Mouse (Mus musculus) yolk sac, embryonic 10.5 days (tissue): ENCODE data around the gene Cc2d2b.

Experiments used
- DNase-seq: peaks from one replicate; pipeline ENCODE4 v3.0.0-alpha.2; 2017; ENCODE audit warnings: low spot score

The Cc2d2b gene

GRCm38 (mm10) chr19:40760071-40760470 lies 11.5 kb downstream of the Cc2d2b start:
- no peak for DNase-seq

DNA sequence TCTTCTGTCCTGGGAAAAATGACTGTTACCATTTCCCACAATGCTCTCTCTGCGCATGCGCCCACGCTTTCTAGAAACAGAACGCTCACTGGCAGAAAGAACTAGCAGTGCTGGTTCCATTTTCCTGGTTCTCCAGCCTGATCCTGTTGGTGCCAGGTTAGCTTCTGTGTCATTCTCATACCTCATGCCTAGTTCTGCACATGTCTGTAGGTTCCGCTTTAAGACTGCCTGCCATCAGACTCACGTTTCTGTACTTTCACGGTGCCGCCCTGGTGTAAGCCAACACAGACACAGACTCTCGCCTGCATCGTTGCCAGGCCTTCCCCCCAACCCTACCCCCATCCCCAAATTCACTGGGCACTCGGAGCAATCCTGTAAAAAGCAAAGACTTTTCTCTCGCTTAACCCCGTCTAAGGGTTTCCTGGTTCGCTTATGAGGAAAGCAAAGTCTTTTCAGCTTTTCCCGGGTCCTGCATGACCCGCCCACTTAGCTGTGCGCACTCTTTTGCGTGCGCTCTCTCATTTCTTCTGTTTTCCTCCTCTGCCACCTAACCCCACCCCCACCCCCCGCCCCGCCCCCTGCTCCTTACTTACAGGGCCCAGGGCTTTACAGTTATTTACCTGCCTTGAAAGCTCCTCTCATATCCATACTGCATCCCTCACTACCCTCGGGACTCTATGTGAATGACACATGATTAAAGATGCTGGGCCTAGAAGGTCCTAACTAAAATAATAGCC lies 13.6 kb downstream of the Cc2d2b start:
- DNase-seq: no peak

- no peak for DNase-seq
Measured at GRCm38 (mm10) chr19:40767189-40767588, 18.6 kb downstream of the Cc2d2b start.

DNA sequence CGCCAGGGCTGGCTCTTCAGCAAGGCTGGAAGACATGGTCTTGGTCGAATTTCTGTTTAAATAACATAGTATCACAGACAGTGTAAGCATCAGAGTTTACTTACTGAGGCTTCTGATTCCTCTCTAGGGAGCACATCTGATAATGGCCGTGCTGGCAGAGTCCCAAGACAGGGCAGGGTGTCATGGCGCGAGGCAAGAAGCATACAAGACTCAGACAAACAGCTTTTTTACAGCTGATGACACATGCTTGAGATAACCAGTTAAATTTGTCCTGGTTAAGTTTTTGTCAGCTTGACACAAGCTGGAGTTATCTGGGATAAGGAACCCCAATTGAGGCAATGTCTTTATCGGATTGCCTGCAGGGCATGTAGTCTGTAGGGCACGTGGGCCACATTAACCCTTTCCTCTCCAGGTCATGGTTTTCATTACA lies 20.8 kb downstream of the Cc2d2b start:
- DNase-seq: no peak

DNA sequence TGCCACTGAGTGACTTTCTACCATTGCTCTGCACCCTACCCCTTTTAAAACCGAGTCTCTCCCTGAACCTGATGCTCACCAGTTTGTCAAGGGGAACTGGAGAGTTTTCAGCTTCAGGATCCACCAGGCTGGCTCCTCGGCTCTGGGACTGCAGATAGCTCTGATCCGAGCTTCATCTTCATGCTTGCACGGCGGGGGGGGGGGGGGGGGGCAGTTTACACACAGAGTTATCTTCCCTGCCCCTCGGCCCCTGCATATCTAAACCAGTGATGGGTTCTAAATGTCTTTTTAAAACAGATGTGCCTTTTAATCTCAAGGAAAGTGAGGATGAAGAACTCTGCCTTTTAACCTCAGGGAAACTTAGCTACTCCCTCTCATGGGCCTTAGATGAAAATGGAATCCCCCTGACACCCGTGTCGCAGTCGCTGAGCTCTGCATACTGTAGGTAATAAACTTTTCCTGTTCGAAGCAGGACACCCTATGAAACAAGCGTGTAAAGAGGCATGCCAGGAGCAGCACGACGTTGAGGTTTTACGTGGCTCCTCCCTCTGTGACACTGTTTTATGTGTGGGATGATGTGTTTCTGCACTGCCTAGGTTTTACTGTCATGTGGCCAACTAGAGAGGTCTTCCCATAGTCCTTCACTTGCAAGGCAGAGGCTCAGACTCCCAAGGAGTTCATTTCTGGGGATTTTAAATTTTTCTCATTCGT lies 39.6 kb downstream of the Cc2d2b start:
- no peak for DNase-seq

DNA sequence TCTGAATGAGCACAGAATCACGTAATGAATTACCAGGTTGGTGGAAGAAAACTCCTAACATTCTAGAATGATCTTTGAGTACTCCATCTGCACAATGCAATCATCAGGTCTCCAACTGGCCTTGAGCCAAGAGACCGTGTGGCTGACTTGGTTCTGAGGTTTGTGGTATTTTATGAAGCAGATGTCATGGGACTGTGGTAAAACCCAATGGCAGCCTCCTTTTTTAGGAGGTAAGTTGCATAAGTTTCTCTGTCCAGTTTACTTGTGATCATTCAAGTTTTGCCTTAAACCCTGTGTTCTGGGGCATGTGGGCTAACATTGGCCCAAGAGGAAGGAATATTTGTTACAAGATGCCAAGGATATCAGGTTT lies 40.1 kb downstream of the Cc2d2b start:
- no peak for DNase-seq

DNA sequence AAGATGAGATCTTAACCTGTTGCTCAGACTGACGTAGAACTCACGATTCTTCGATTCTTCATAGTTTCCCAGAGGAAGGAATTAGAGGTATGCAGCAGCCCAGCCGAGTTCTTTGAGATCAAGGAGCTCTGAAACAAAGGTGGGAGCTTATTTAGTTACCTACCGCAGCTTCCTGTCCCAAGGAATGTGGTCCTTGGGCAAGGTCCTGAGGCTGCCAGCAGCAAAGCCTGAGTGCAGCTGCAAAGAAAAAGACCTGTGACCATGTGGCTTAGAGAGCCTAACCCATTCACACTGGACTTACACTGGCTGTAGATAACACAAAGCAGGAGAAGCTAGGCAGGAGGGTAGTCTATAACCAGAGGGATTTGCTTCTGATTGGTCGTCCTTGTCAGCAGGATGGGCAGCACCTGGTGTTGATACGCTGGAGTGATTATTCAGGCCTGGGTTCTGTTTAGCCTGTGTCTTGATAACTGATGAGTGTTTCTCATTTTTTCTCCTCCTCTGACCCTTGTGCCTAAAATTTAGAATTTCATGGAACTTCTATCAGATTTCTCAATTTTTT lies 56.7 kb downstream of the Cc2d2b start:
- DNase-seq: no peak

DNA sequence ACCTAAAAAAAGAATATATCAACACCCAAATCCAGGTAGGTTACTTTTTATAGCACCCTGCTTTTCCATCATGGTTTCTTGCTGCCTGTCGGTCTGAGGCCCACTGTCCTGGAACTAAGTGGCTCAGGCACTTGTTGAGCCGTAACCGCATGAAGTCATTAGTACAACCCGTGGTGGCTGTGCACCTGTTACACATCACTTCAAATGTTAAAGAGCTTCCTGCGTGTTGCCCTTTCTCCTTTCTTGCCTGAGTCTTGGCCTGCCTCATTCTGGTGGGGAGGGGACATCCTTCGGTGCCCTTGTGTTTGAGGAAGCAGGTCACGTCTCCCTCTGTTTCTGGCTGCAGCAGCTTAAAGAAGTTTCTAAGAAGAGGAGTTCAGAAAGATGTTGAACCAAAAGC lies 61.3 kb downstream of the Cc2d2b start:
- DNase-seq: no peak

- DNase-seq: no peak
Measured at GRCm38 (mm10) chr19:40811840-40812239, 63.3 kb downstream of the Cc2d2b start.

GRCm38 (mm10) chr19:40812778-40813177 lies 64.2 kb downstream of the Cc2d2b start:
- DNase-seq: no peak

GRCm38 (mm10) chr19:40813385-40813784 lies 64.8 kb downstream of the Cc2d2b start:
- DNase-seq: peak; percentile 16

DNA sequence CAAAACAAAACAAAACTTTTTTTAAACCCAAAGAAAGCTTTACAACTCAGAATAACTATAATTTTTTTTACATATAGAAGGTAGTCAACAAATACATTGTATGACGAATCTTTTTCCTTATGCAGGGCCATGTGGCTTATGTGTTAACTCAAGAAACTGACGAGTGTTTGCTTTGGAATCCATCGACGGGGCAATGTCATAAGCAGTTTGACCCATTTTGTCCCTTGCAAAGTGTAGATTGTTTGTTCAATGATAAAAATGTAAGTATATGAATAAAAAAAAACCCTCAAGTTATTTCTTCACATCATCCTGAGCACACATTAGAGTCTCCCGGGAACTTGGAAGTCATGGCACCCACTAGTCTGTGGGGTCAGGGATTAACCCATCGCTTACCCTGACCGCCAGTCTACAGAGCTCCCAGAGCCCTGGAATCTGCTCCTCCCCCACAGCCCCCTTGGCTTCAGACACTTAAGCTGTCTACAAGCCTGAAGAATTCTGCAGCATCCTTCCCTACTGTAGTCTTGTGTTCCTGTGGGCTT lies 67.2 kb downstream of the Cc2d2b start:
- DNase-seq: no peak

DNA sequence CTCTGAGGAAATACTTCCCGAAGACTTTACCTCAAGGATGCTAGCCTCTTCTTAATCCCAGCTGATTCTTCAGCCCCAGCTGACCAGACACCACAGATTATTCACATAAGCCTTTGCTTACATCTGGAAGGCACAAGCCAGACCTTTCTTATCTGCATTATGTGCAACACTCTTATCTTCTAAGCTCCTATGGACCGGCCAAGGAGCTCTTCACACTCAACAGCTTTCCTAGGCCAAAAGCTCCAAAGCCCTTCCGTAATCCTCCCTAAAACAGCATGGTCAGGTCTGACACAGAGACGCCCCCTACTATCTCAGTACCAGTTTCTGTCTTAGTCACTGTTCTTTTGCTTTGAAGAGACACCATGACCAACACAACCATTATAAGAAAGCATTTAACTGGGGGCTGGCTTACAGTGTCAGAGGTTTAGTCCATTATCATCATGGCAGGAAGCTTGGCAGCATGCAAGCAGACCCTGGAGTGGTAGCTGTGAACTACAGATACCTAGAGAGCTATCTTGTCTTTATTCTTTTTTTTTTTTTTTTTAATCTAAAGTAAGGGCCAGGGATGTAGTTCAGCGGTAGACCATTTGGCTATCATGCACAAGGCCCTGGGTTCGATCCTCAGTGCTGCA lies 69.5 kb downstream of the Cc2d2b start:
- peak; percentile 18 for DNase-seq

DNA sequence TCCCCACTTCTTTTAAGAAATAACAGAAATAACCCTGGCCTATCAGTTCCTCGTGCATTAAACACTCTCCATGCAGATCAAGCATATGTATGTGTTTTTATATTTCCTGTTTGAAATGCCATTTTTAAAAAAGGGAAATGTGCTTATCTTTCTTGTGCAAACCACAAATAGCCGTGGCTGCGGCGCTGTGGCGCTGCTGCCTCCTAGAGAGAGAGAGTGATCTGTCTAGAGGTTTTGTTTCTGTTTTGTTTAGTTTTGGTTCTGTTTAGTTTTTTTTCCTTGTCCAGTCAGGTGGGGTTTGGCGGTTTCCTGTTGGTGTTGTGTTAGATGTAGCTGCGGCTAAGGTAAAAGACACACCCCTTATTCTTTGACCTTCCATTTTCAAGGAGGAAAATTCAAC lies 70.2 kb downstream of the Cc2d2b start:
- no peak for DNase-seq

- DNase-seq: no peak
Measured at GRCm38 (mm10) chr19:40821306-40821825, 72.8 kb downstream of the Cc2d2b start.

DNA sequence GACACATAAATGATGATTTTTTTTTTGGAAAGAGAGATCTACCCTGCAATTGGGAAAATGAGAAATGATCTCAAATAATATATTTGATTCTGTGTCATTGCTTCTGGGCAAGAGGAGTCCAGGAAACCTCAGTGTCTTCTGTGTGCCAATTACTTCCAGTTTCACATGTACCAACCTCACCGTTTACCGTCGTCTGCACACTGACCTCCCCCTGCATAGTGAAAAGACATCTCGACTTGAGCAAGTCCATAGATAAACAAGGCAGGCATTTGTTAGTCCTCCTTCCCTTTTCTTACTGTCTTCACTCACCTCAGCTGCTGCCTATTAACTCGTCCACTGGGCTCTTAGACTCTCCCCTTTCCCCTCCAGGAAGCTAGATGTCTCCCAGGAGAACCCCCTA lies 77.1 kb downstream of the Cc2d2b start:
- DNase-seq: no peak

DNA sequence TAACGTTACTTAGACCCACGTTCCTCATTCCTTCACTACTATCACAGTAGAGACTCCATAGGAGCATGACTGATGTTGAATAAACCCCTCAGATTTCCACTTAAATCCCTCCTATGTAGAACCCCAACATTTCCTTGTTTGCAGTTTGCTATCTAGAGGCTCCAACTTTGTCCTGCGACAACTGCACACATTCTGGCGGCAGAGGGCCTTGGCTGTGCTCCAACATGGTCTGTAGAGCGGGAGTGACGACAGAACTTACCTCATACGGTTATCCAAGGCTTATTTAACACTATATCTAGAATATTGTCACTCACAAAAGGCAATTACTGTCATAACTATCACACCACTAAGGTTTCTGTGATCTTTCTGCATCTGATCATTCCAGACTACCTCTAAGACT lies 78.2 kb downstream of the Cc2d2b start:
- no peak for DNase-seq

GRCm38 (mm10) chr19:40830198-40830597 lies 81.6 kb downstream of the Cc2d2b start:
- no peak for DNase-seq

DNA sequence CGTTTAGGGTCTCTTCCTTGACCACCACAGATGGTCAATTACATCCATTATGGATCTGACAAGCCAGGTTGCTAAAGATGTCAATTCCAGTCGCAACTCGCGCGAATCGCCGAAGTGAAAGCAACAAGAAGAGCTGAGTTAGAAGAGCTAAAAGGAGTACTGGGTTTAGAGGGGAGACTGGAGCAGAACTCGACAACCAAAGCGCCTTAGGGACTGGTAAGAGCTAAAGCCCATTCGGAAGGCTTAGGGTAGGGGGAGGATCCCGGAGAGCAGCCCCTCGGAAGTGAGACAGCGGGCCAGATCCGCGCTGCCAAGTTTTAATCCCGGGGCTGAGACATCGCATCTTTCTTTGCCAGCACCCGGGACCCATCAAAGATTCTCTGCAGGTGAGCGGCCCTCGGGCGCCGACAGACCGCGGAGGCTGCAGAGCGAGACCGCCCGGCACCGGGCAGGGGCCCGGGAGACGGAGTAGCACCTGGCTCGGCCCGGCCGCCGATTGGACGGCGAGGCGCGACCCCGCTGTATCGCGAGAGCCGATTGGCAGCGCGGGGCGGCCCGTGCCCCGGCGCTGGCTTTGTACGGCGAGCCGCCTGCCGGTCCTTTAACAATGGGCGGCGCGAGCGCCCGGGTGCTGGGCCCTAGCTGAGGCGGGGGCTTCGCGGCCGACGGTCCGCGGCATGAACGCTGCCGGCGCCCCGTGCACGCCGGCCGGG lies 82.3 kb downstream of the Cc2d2b start, which contains the start of gene Ccnj:
Gene Ccnj, plus strand, starts transcription at position 577 of the 713 bp plus-strand sequence.
- peak; percentile 92 for DNase-seq

DNA sequence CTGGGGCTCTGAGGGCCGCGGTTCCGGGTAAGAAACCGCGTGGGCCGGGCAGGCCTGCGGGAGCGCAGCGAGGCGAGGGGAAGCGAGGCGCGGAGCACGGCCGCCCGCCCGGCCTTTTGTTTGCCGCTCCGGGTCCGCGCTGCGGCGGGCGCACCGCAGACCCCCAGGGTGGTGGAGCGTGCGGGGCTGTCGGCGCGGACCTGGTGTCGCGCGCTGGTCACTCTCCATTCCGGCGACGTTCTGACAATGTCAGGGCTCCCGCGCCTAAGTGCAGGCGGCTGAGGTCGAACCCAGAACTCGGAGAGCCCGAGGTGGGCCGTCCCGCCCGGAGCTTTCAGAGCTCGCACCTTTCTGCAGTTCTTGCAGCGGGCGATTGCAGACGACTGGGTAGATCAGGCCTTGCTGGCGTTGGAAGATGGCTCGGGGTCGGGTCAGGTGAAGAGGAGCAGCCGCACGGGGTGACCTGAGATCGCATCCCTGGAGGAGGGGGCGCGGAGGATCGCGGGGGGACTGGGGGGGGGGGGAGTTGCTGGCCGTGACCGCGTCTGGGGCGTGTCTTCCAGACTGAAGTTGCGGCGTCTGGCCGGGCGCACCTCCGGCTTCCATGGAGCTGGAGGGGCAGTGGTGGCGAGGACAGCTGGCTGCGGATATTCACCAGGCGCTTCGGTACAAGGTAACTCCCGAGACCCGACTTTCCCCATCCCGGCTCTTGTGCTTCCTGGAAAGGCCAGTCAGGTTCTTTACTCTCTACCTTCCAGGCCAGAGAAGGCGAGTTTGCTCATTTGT lies 83.1 kb downstream of the Cc2d2b start:
- DNase-seq: peak; percentile 68

GRCm38 (mm10) chr19:40832361-40832760 lies 83.8 kb downstream of the Cc2d2b start:
- DNase-seq: no peak
